22 mouse cellular contexts compared by ENCODE assay signal in genomic region chr6:137315265-137315664, GRCm38 (mm10).
DNase-seq lines count a peak whose midpoint lies in the region; ATAC-seq lines count a peak whose summit lies in the region.
"Had no signal": no experiment of that assay in that cellular context is flagged by ENCODE, and none has a peak within 500 bp of the region (broad histone marks: within the 10 kb centered on the region; RNA-seq: fewer than 3 reads in every experiment).

No protein-coding gene starts in this region.

- H3K27me3 ChIP-seq in heart, embryonic 11.5 days (ENCODE audit: control insufficient read depth, insufficient read depth, low read length) = no peaks in the 10 kb centered on the region
- no peaks in the 10 kb centered on the region for H3K27me3 ChIP-seq in heart, embryonic 15.5 days
- H3K27me3 ChIP-seq in liver, embryonic 15.5 days = no peaks in the 10 kb centered on the region
- no peaks in the 10 kb centered on the region for H3K27me3 ChIP-seq in liver, embryonic 11.5 days (replicated peaks; ENCODE audit: control insufficient read depth, insufficient read depth, low read length)
- H3K27me3 ChIP-seq in embryonic facial prominence, embryonic 10.5 days (replicated peaks; ENCODE audit: low read depth, poor library complexity, severe bottlenecking) = no peaks in the 10 kb centered on the region
- H3K27me3 ChIP-seq: CH12.LX; embryonic facial prominence, embryonic 13.5 days; forebrain, embryonic 12.5 days; intestine, embryonic 15.5 days; Patski had no signal

- intact Hi-C loops in heart, postnatal 10 days (cut with DNase I) = no loop called here

- peak overlapping the region; percentile 14; the same call in 1 of the 2 replicates for H3K4me2 ChIP-seq in heart, embryonic 11.5 days
- 0 out of 2 replicates have a peak overlapping the region, but pooled peaks have one; percentile 18 for H3K4me2 ChIP-seq in heart, embryonic 15.5 days
- no peak overlapping the region for H3K4me2 ChIP-seq in liver, embryonic 15.5 days
- H3K4me2 ChIP-seq in liver, embryonic 11.5 days = no peak overlapping the region
- H3K4me2 ChIP-seq: embryonic facial prominence, embryonic 13.5 days; forebrain, embryonic 12.5 days; hindbrain, embryonic 14.5 days; intestine, embryonic 15.5 days had no signal

- DNase-seq in heart, postnatal 10 days = no peak
- DNase-seq in heart, adult 8-10 months (ENCODE audit: low spot score) = no peak
- no peak for DNase-seq in liver, embryonic 11.5 days (ENCODE audit: low spot score)
- DNase-seq in embryonic facial prominence, embryonic 10.5 days (ENCODE audit: low spot score) = no peak
- DNase-seq: adrenal gland, postnatal 14 days; cerebellum, adult 11-12 months; cerebellum, adult 9-10 months; cerebellum, postnatal 25 days; gastrocnemius, postnatal 10 days; kidney, adult 18-20 months had no signal

- peaks cover 23% of the 10 kb centered on the region for H3K4me1 ChIP-seq in heart, embryonic 11.5 days (ENCODE audit: control insufficient read depth, insufficient read depth, low read length)
- H3K4me1 ChIP-seq in heart, embryonic 15.5 days (replicated peaks) = peaks cover 34% of the 10 kb centered on the region
- H3K4me1 ChIP-seq in liver, embryonic 15.5 days (replicated peaks) = peaks cover 50% of the 10 kb centered on the region
- no peaks in the 10 kb centered on the region for H3K4me1 ChIP-seq in liver, embryonic 11.5 days (replicated peaks; ENCODE audit: control insufficient read depth, insufficient read depth, low read length)
- H3K4me1 ChIP-seq in embryonic facial prominence, embryonic 10.5 days = no peaks in the 10 kb centered on the region
- H3K4me1 ChIP-seq: forebrain, embryonic 12.5 days; hindbrain, embryonic 10.5 days; intestine, embryonic 15.5 days had no signal

- 0 out of 2 replicates have a peak, but pooled peaks cover 2% of the 10 kb centered on the region for H3K9me3 ChIP-seq in heart, embryonic 11.5 days (replicated peaks; ENCODE audit: control insufficient read depth, low read length)
- no peaks in the 10 kb centered on the region for H3K9me3 ChIP-seq in heart, embryonic 15.5 days (replicated peaks)
- H3K9me3 ChIP-seq in liver, embryonic 15.5 days (replicated peaks) = no peaks in the 10 kb centered on the region
- H3K9me3 ChIP-seq in liver, embryonic 11.5 days (ENCODE audit: control insufficient read depth, low read length) = no peaks in the 10 kb centered on the region
- no peaks in the 10 kb centered on the region for H3K9me3 ChIP-seq in embryonic facial prominence, embryonic 10.5 days
- H3K9me3 ChIP-seq: embryonic facial prominence, embryonic 13.5 days; forebrain, embryonic 12.5 days; intestine, embryonic 15.5 days had no signal

- no peaks in the 10 kb centered on the region for H3K36me3 ChIP-seq in heart, embryonic 11.5 days (ENCODE audit: control insufficient read depth, insufficient read depth, low read length)
- H3K36me3 ChIP-seq in heart, embryonic 15.5 days = no peaks in the 10 kb centered on the region
- H3K36me3 ChIP-seq in liver, embryonic 15.5 days (replicated peaks) = no peaks in the 10 kb centered on the region
- H3K36me3 ChIP-seq in liver, embryonic 11.5 days (ENCODE audit: control insufficient read depth, insufficient read depth, low read length) = no peaks in the 10 kb centered on the region
- H3K36me3 ChIP-seq in embryonic facial prominence, embryonic 10.5 days (replicated peaks) = no peaks in the 10 kb centered on the region
- H3K36me3 ChIP-seq: embryonic facial prominence, embryonic 13.5 days; forebrain, embryonic 12.5 days; intestine, embryonic 15.5 days had no signal

- no peak for ATAC-seq in heart, embryonic 11.5 days (replicated peaks; ENCODE audit: insufficient number of reproducible peaks, low FRiP score, low TSS enrichment)
- ATAC-seq in heart, embryonic 15.5 days (replicated peaks; ENCODE audit: insufficient number of reproducible peaks, insufficient read depth, low FRiP score, low read depth) = peak; percentile 36; the same call in 1 of the 2 replicates
- peak; percentile 29; the same call in 1 of the 2 replicates for ATAC-seq in liver, embryonic 15.5 days (ENCODE audit: insufficient read depth)
- no peak for ATAC-seq in liver, embryonic 11.5 days (replicated peaks; ENCODE audit: low FRiP score)
- ATAC-seq: activated CD4-positive, CD25-positive, alpha-beta regulatory T cell, adult 4 months; forebrain, embryonic 16.5 days; intestine, embryonic 15.5 days had no signal

- peak overlapping the region; percentile 67 for H3K27ac ChIP-seq in heart, embryonic 11.5 days (ENCODE audit: low read depth, low read length)
- H3K27ac ChIP-seq in heart, embryonic 15.5 days = peak overlapping the region; percentile 79
- no peak overlapping the region for H3K27ac ChIP-seq in liver, embryonic 15.5 days (replicated peaks)
- H3K27ac ChIP-seq in liver, embryonic 11.5 days (ENCODE audit: low read depth, low read length) = no peak overlapping the region
- no peak overlapping the region for H3K27ac ChIP-seq in embryonic facial prominence, embryonic 10.5 days (replicated peaks)
- H3K27ac ChIP-seq: embryonic facial prominence, embryonic 13.5 days; forebrain, embryonic 12.5 days; hindbrain, embryonic 10.5 days; hindbrain, embryonic 14.5 days; intestine, embryonic 15.5 days had no signal

- H3K4me3 ChIP-seq in heart, embryonic 11.5 days (ENCODE audit: low read depth, low read length) = no peak overlapping the region
- no peak overlapping the region for H3K4me3 ChIP-seq in heart, embryonic 15.5 days
- no peak overlapping the region for H3K4me3 ChIP-seq in liver, embryonic 15.5 days (replicated peaks)
- no peak overlapping the region for H3K4me3 ChIP-seq in liver, embryonic 11.5 days (ENCODE audit: low read depth, low read length)
- H3K4me3 ChIP-seq in embryonic facial prominence, embryonic 10.5 days = no peak overlapping the region
- H3K4me3 ChIP-seq: embryonic facial prominence, embryonic 13.5 days; forebrain, embryonic 12.5 days; hindbrain, embryonic 10.5 days; intestine, embryonic 15.5 days had no signal

- H3K9ac ChIP-seq in heart, embryonic 11.5 days (ENCODE audit: low read depth, low read length) = no peak overlapping the region
- H3K9ac ChIP-seq in heart, embryonic 15.5 days = no peak overlapping the region
- no peak overlapping the region for H3K9ac ChIP-seq in liver, embryonic 15.5 days
- H3K9ac ChIP-seq in liver, embryonic 11.5 days (ENCODE audit: low read depth, low read length) = no peak overlapping the region
- H3K9ac ChIP-seq: embryonic facial prominence, embryonic 13.5 days; forebrain, embryonic 12.5 days; hindbrain, embryonic 14.5 days; intestine, embryonic 15.5 days had no signal

- 16% methylated on average over 4 of the region's 4 CpGs for WGBS in heart, embryonic 11.5 days (ENCODE audit: insufficient replicate concordance)
- 12% methylated on average over 4 of the region's 4 CpGs for WGBS in heart, embryonic 15.5 days
- 24% methylated on average over 4 of the region's 4 CpGs for WGBS in liver, embryonic 15.5 days (ENCODE audit: insufficient replicate concordance)
- WGBS in liver, embryonic 11.5 days = 41% methylated on average over 4 of the region's 4 CpGs
- WGBS in embryonic facial prominence, embryonic 10.5 days = 66% methylated on average over 4 of the region's 4 CpGs

Comparison
In these comparisons a context has a peak if more than half of its experiments do, and no peak if none do; other contexts are left out.
1. ATAC-seq: peak in heart, embryonic 15.5 days (single experiment) and liver, embryonic 15.5 days (single experiment); none in heart, embryonic 11.5 days (single experiment) and liver, embryonic 11.5 days (single experiment).
2. H3K27ac ChIP-seq: peak in heart, embryonic 11.5 days (single experiment) and heart, embryonic 15.5 days (single experiment); none in liver, embryonic 15.5 days (single experiment), liver, embryonic 11.5 days (single experiment) and embryonic facial prominence, embryonic 10.5 days (single experiment).
3. H3K4me2 ChIP-seq: peak in heart, embryonic 11.5 days (single experiment) and heart, embryonic 15.5 days (single experiment); none in liver, embryonic 15.5 days (single experiment) and liver, embryonic 11.5 days (single experiment).